Mouse (Mus musculus) heart, postnatal 10 days (tissue): ENCODE measurements around the gene Zfp384. TPM values are rescaled to one million over a fixed set of nuclear protein-coding genes. Genes with fewer than 3 reads are reported as not detected.
"Not testable (repeated sequence)": the region's sequence is repeated elsewhere in the genome, so short reads cannot be mapped to it uniquely, and the experiment has no call there.

ENCODE experiments used
- DNase-seq, 2 experiments: peaks; one replicate each; pipeline ENCODE4 v3.0.0; 2021
- intact Hi-C: fragments of 180-260 bp; cut with DNase I; formaldehyde crosslinking; loops from one replicate; pipeline ENCODE4 v1.15.1; 2025
- total RNA-seq, 2 experiments: library from RNA; stranded (reverse); gene quantifications; 2 replicates each; pipeline ENCODE4 v1.2.3; 2021

Zfp384 gene
- total RNA-seq, 2 experiments from 2014 or later, result 27.7 to 29.3 TPM

DNA sequence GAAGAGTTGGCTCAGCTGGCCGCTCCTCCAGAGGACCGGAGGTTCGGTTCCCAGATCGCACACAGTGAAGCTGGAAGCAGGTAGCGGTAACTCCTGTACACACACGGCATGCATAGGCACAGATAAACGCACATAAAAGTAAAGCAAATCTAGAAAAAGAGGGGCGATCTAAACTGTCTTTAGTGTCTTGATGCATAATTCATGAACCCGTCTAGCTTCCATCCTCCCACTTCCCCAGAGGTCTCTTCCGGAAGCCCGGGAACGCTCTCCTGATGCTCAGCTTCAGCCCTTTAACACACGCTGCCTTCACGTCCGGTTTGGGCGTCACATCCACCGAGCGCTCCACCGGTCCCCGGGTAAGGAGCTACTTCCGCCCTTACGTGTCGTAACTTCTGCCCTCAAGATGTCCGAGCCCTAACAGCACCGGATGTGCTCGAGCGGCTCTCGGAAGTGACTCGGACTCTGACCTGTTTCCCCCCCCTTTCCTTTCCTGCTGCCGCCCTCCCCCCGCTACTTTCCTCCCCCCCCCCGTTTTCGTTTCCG lies 288 bp upstream of the Zfp384 start:
- intact Hi-C loops, result loop anchor here (1.0 to 5.0 kb wide), 4 partner anchors 31 to 106 kb away; partner anchors contain the start of genes Cops7a, Ing4 and Mlf2

DNA sequence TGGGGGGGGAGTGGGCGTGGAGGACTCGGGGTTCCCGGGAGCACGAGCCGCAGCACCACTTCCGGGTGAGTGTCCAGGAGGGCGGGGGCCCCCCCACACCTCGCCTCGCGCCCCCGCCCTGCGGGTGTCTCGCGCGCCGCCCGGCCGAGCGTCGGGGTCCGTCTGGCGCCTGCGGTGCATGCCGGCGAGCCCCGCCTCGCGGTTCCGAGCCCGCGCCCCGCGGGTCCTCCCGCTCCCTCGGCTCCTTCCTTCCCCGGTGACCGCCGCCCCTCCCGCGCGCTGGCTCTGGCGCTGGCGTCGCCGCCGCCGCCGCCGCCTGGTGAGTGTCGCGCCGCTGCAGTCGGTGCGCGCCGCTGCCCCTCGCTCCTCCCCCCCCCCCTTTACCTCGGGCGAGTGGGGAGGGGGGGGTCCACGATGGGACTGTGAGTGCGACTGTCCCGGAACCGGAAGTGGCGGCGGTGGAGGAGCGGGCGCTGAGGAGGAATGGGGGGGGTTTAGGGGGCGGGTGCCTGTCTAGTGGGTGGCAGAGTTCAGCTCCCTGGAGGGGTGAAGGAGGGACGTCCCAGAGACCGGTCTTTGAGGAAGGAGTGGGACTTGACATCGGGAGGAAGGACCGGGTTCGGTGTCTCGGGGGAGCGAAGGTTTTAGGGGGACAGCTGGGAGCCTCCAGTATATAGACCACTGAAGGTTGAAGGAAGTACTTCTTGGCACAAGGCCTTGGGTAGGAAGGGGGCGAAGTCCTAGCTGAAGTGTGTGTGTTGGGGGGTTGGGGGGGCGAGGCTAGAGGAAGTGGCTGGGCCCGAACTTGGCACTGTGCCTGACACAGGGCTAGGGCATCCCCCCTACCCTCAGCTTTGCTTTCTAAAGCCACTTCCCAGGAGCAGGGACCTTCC lies 482 bp downstream of the Zfp384 start:
- intact Hi-C loops, result loop anchor here (2.0 to 5.0 kb wide), 3 partner anchors 45 to 107 kb away; partner anchors contain the start of genes Cops7a and Mlf2
- DNase-seq, result peak; percentile 85 to 89

More for the DNA sequence above, 288 bp upstream of the Zfp384 start:
- peak; percentile 99 for DNase-seq

DNA sequence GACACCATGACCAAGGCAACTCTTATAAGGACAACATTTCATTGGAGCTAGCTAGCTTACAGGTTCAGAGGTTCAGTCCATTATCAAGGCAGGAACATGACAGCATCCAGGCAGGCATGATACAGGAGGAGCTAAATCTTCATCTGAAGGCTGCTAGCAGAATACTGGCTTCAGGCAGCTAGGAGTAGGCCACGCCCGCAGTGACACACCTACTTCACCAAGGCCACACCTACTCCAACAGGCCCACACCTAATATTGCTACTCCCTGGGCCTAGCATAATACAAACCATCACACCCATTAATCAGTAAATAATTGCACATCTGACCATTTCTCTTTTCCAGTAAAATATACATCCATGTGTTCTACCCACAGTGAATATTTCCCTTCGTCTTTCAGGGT lies 8.7 kb downstream of the Zfp384 start:
- intact Hi-C loops, result no loop called here
- no peak for DNase-seq

DNA sequence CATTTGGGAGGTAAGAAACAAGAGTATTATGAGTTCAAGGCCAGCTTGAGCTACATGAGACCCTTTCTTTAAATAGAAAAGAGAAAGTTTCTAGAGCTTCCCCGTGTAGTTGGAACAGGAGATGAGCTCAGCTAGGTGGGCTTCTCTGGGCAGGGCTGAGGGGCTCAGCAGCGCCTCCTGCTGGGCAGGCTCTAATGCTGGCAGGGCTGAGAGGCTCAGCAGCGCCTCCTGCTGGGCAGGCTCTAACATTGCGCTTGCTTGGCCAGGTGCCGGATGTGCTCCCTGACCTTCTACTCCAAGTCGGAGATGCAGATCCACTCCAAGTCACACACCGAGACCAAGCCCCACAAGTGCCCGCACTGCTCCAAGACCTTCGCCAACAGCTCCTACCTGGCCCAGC lies 21.6 kb downstream of the Zfp384 start:
- DNase-seq, result peak; percentile 26 to 75

DNA sequence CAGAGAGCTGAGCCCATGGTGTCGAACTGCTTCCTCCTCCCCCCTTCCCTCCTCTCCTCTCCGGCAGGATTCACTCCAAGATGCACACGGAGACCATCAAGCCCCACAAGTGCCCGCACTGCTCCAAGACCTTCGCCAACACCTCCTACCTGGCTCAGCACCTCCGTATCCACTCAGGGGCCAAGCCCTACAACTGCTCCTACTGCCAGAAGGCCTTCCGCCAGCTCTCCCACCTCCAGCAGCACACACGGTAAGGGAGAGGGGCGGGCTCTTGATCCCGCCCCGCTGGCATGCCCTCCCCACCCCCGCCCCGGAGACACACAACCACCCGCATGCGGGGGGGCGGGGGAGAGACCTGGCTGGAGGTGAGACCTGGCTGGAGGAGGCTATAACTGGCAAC lies 22.7 kb downstream of the Zfp384 start:
- intact Hi-C loops, result loop anchor here (5.0 kb wide), 1 partner anchor 129 kb away; no protein-coding TSS in a partner anchor

More for the DNA sequence above, 21.6 kb downstream of the Zfp384 start:
- intact Hi-C loops, result loop anchor here (5.0 kb wide), 1 partner anchor 128 kb away; no protein-coding TSS in a partner anchor

DNA sequence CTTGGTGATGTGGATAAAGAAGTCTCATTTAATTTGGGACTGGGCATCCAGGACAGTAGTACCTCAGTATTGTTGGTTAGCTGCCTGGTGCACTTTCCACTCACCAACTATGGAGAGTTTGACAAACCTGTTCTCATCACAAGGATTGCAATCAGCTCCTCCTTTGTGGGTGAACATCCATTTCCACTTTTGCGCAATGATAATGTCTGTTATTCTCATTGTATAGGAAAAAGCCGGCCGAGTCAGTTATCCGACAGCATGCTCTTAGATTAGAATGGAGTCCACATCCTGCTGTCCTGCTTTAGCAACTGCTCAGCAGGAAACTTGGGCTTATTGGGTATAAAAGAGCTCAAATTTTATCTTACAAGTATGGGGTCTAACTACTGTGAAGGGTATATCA lies 29.7 kb downstream of the Zfp384 start:
- no peak for DNase-seq
- intact Hi-C loops, result loop anchor here (1.0 kb wide), 1 partner anchor 30 kb away; no protein-coding TSS in a partner anchor

More for the DNA sequence above, 22.7 kb downstream of the Zfp384 start:
- no peak for DNase-seq

- intact Hi-C loops, result loop anchor here (1.0 kb wide), 1 partner anchor 31 kb away; no protein-coding TSS in a partner anchor
- DNase-seq, result no peak
Observed at GRCm38 (mm10) chr6:125039131-125039530, 30.2 kb downstream of the Zfp384 start.

- intact Hi-C loops, result loop anchor here (1.0 kb wide), 1 partner anchor 31 kb away; no protein-coding TSS in a partner anchor
- DNase-seq, result peak; percentile 94 to 95
Observed at GRCm38 (mm10) chr6:125039533-125040153, 30.7 kb downstream of the Zfp384 start, which contains the start of gene Ing4. Gene Ing4 (plus strand): TSS chr6:125039760.

DNA sequence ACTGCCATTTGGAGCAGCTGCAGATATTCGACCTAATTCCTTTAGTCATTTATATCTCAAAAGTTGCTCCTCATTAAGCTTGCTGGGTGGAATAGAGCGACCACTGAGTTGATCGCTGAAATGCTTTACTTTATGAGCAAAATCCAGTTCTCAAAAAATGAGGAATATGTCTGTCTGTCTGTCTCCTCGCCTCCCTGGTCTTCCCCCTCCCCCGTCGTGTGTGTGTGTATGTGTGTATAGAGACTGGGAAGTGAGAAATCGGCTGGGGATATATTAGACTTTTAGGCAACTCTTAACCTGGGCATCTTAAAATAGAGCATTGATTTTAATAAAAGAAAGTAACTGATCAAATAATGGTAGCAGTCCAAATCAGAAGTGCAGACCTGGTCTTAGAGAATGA lies 31.3 kb downstream of the Zfp384 start:
- DNase-seq, result no peak
- intact Hi-C loops, result no loop called here

DNA sequence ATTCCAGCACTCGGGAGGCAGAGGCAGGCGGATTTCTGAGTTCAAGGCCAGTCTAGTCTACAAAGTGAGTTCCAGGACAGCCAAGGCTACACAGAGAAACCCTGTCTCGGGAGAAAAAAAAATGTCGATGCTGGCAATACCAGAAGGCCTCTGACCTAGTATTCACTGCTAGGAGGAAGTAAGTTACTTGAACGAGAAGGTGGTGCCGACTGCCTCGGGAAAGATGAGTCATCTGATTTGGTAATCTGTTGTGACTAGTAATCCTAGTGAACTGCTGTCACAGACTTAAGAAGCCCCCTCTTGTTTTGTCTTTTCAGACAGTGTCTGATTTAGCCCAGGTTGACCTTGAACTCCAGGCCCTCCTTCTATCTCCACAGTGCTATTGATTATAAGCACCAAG lies 32.1 kb downstream of the Zfp384 start:
- no peak for DNase-seq

GRCm38 (mm10) chr6:125042081-125042480 lies 33.1 kb downstream of the Zfp384 start:
- no peak for DNase-seq
- intact Hi-C loops, result no loop called here

More for the DNA sequence above, 32.1 kb downstream of the Zfp384 start:
- intact Hi-C loops, result no loop called here

GRCm38 (mm10) chr6:125046691-125047090 lies 37.7 kb downstream of the Zfp384 start:
- intact Hi-C loops, result loop anchor here (1.0 kb wide), 1 partner anchor 36 kb away; no protein-coding TSS in a partner anchor
- DNase-seq, result peak; percentile 85 to 91

- intact Hi-C loops, result no loop called here
Observed at GRCm38 (mm10) chr6:125049678-125050077, 40.7 kb downstream of the Zfp384 start, which contains the start of gene Acrbp. Gene Acrbp (plus strand): TSS chr6:125049689.

DNA sequence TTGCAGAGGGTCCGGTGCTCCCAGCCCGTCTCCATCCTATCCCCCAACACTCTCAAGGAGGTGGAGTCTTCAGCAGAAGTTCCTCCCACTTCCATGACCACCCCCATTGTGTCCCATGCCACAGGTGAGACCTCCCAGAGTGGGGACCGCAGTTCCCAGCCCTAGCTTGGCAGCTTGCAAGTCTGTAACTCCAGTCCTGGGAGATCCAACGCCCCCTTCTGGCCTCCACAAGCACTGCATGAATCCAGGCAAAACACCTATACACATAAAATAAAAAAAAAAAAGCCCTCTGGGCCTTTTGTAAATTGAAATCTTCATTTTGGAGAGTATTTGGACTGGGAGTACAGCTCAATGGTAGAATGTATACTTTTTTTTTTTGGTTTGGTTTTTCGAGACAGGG lies 42.3 kb downstream of the Zfp384 start:
- intact Hi-C loops, result no loop called here
- no peak for DNase-seq

More at GRCm38 (mm10) chr6:125049678-125050077, 40.7 kb downstream of the Zfp384 start, which contains the start of gene Acrbp:
- DNase-seq, result no peak

- DNase-seq, result no peak
- intact Hi-C loops, result no loop called here
Observed at GRCm38 (mm10) chr6:125061493-125061892, 52.5 kb downstream of the Zfp384 start.

GRCm38 (mm10) chr6:125062511-125062910 lies 53.6 kb downstream of the Zfp384 start:
- intact Hi-C loops, result no loop called here

DNA sequence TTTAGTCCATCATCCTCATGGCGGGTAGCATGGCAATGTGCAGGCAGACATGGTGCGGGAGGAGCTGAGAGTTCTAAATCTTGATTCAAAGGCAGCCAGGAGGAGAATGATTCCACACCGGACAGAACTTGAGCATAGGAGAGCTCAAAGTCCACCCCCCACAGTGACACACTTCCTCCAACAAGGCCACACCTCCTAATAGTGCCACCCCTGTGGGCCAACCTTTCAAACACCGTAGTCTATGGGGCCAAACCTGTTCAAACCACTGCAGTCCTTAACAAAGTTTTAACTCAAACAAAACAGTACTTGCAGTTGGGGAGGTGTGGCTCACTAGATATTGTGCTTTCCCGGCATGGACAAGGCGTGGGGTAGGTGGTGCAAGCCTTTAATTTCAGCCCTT lies 55.0 kb downstream of the Zfp384 start:
- no peak for DNase-seq
- intact Hi-C loops, result no loop called here

More at GRCm38 (mm10) chr6:125062511-125062910, 53.6 kb downstream of the Zfp384 start:
- DNase-seq, result no peak

- DNase-seq, intact Hi-C loops: not testable (repeated sequence)
Observed at GRCm38 (mm10) chr6:125065223-125065622, 56.3 kb downstream of the Zfp384 start.

DNA sequence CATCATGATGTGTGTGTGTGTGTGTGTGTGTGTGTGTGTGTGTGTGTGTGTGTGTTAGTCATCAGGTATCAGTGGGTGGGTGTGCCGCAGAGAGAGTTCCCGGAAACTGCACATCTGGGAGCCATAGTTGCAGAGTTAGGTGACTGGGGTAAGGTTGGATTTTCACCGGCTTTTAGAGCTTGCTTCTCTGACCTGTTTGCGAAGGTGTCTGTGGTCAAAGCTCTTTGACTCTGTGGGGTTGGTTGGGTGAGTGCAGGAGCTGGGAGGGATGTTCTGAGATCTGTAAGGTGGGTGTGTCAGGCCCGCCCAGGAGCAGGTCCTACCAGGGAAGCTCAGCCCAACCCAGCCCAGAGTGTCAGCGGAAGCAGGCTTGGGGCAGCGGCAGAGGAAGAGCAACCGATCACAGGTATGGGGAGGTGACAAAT lies 58.6 kb downstream of the Zfp384 start, which contains the start of gene Lpar5:
Gene Lpar5 (plus strand): TSS at position 350 of the 425 bp plus-strand sequence.
- no peak for DNase-seq
- intact Hi-C loops, result no loop called here

- no peak for DNase-seq
Observed at GRCm38 (mm10) chr6:125071170-125071895, 62.4 kb downstream of the Zfp384 start.

More at GRCm38 (mm10) chr6:125071170-125071895, 62.4 kb downstream of the Zfp384 start:
- intact Hi-C loops, result no loop called here
